Mouse (Mus musculus) c-Kit-negative CD71-positive TER-119-positive erythroid progenitor cells, embryonic 14.5 days (primary cell): ENCODE data around the gene Strap.
"Not testable (repeated sequence)": the region's sequence is repeated elsewhere in the genome, so short reads cannot be mapped to it uniquely, and the experiment has no call there.

Source experiments
- DNase-seq: peaks from one replicate; pipeline ENCODE4 v3.0.0-alpha.2; 2013; ENCODE audit warnings: low read depth, low spot score

Strap gene

GRCm38 (mm10) chr6:137734846-137735609 is at the start of gene Strap:
Strap (plus strand) TSS chr6:137735078.
- DNase-seq, result peak; percentile 92

GRCm38 (mm10) chr6:137687667-137688066 is 47.2 kb upstream of the Strap start:
- no peak for DNase-seq

GRCm38 (mm10) chr6:137688079-137688478 is 46.8 kb upstream of the Strap start:
- no peak for DNase-seq

GRCm38 (mm10) chr6:137688506-137689105 is 46.3 kb upstream of the Strap start:
- DNase-seq, result no peak

- DNase-seq, result no peak
Measured at GRCm38 (mm10) chr6:137690550-137691119, 44.2 kb upstream of the Strap start.

GRCm38 (mm10) chr6:137694310-137694709 is 40.6 kb upstream of the Strap start:
- DNase-seq, result no peak

GRCm38 (mm10) chr6:137695046-137695445 is 39.8 kb upstream of the Strap start:
- no peak for DNase-seq

- DNase-seq, result no peak
Measured at GRCm38 (mm10) chr6:137696445-137697204, 38.3 kb upstream of the Strap start.

GRCm38 (mm10) chr6:137699434-137699833 is 35.4 kb upstream of the Strap start:
- no peak for DNase-seq

- DNase-seq, result no peak
Measured at GRCm38 (mm10) chr6:137702186-137702585, 32.7 kb upstream of the Strap start.

- DNase-seq, result no peak
Measured at GRCm38 (mm10) chr6:137702918-137703317, 32.0 kb upstream of the Strap start.

- no peak for DNase-seq
Measured at GRCm38 (mm10) chr6:137703431-137703830, 31.4 kb upstream of the Strap start.

- no peak for DNase-seq
Measured at GRCm38 (mm10) chr6:137704300-137704939, 30.5 kb upstream of the Strap start.

GRCm38 (mm10) chr6:137706209-137706608 is 28.7 kb upstream of the Strap start:
- no peak for DNase-seq

GRCm38 (mm10) chr6:137708726-137709405 is 26.0 kb upstream of the Strap start:
- DNase-seq, result not testable (repeated sequence)

- DNase-seq, result no peak
Measured at GRCm38 (mm10) chr6:137710179-137711037, 24.5 kb upstream of the Strap start.

GRCm38 (mm10) chr6:137712654-137713309 is 22.1 kb upstream of the Strap start:
- DNase-seq, result no peak

GRCm38 (mm10) chr6:137713310-137713664 is 21.6 kb upstream of the Strap start:
- no peak for DNase-seq

GRCm38 (mm10) chr6:137716802-137717201 is 18.1 kb upstream of the Strap start:
- no peak for DNase-seq
